Mouse (Mus musculus): Measurements from ENCODE around the gene Fez2.
A peak's percentile ranks its signal among the peaks of the same experiment; 100 is the strongest.

The Fez2 gene

GRCm38 (mm10) chr17:78417381-78418281 is at the start of gene Fez2:
Gene Fez2, minus strand, starts transcription at chr17:78418152.
- peak; percentile 97 for DNase-seq

GRCm38 (mm10) chr17:78465500-78465899 is 47.5 kb upstream of the Fez2 start:
- no peak for DNase-seq

GRCm38 (mm10) chr17:78465071-78465470 is 47.1 kb upstream of the Fez2 start:
- no peak for DNase-seq

- no peak for DNase-seq
Observed at GRCm38 (mm10) chr17:78460140-78460539, 42.2 kb upstream of the Fez2 start.

- DNase-seq = no peak
Observed at GRCm38 (mm10) chr17:78455556-78455955, 37.6 kb upstream of the Fez2 start.

- peak; percentile 85 for DNase-seq
Observed at GRCm38 (mm10) chr17:78455114-78455513, 37.2 kb upstream of the Fez2 start.

- no peak for DNase-seq
Observed at GRCm38 (mm10) chr17:78454189-78454977, 36.4 kb upstream of the Fez2 start.

- no peak for DNase-seq
Observed at GRCm38 (mm10) chr17:78453529-78453928, 35.6 kb upstream of the Fez2 start.

GRCm38 (mm10) chr17:78451886-78452285 is 33.9 kb upstream of the Fez2 start:
- no peak for DNase-seq

- peak; percentile 55 for DNase-seq
Observed at GRCm38 (mm10) chr17:78451332-78451793, 33.4 kb upstream of the Fez2 start.

GRCm38 (mm10) chr17:78449635-78450197 is 31.8 kb upstream of the Fez2 start:
- DNase-seq = no peak

- peak; percentile 43 for DNase-seq
Observed at GRCm38 (mm10) chr17:78444826-78445225, 26.9 kb upstream of the Fez2 start.

- DNase-seq = no peak
Observed at GRCm38 (mm10) chr17:78440771-78441170, 22.8 kb upstream of the Fez2 start.

GRCm38 (mm10) chr17:78437161-78437560 is 19.2 kb upstream of the Fez2 start:
- DNase-seq = no peak

GRCm38 (mm10) chr17:78435661-78436060 is 17.7 kb upstream of the Fez2 start:
- no peak for DNase-seq

- DNase-seq = peak; percentile 67
Observed at GRCm38 (mm10) chr17:78434746-78435145, 16.8 kb upstream of the Fez2 start.

GRCm38 (mm10) chr17:78430374-78430773 is 12.4 kb upstream of the Fez2 start:
- no peak for DNase-seq

GRCm38 (mm10) chr17:78429051-78429450 is 11.1 kb upstream of the Fez2 start:
- DNase-seq = no peak

- no peak for DNase-seq
Observed at GRCm38 (mm10) chr17:78425026-78425425, 7.1 kb upstream of the Fez2 start.

GRCm38 (mm10) chr17:78419216-78419615 is 1.3 kb upstream of the Fez2 start:
- DNase-seq = no peak

GRCm38 (mm10) chr17:78415255-78415654 is 2.7 kb downstream of the Fez2 start:
- DNase-seq = no peak

GRCm38 (mm10) chr17:78409900-78410299 is 8.1 kb downstream of the Fez2 start:
- no peak for DNase-seq

- DNase-seq = no peak
Observed at GRCm38 (mm10) chr17:78408386-78408785, 9.6 kb downstream of the Fez2 start.

Data from kidney, adult 9 months (tissue).